Mouse (Mus musculus) forebrain, embryonic 10.5 days (tissue): ENCODE results near the gene Grik5. TPM values are rescaled to one million over a fixed set of nuclear protein-coding genes. Genes with fewer than 3 reads are reported as not detected.

Experiments
- DNase-seq: peaks from one replicate; pipeline ENCODE4 v3.0.0-alpha.2; 2017; ENCODE audit warnings: low spot score; ENCODE audit errors: extremely low spot score
- H3K27ac ChIP-seq: fragments of 300-500 bp; sonication (generic); 2 replicates; pipeline ENCODE4 v1.5.1; 2016; ENCODE audit warnings: mild to moderate bottlenecking
- H3K27me3 ChIP-seq: fragments of 300-500 bp; sonication (generic); 2 replicates; pipeline ENCODE4 v1.6.1; 2016; ENCODE audit warnings: mild to moderate bottlenecking; ENCODE audit not compliant: poor library complexity, severe bottlenecking
- H3K36me3 ChIP-seq: fragments of 300-500 bp; sonication (generic); replicated peaks from 2 replicates; pipeline ENCODE4 v1.6.1; 2016; ENCODE audit warnings: mild to moderate bottlenecking, moderate library complexity
- H3K4me1 ChIP-seq: fragments of 300-500 bp; sonication (generic); 2 replicates; pipeline ENCODE4 v1.6.1; 2016
- H3K4me3 ChIP-seq: fragments of 300-500 bp; sonication (generic); 2 replicates; pipeline ENCODE4 v1.5.1; 2016; ENCODE audit warnings: mild to moderate bottlenecking, moderate library complexity
- H3K9me3 ChIP-seq: fragments of 300-500 bp; sonication (generic); 2 replicates; pipeline ENCODE4 v1.6.1; 2016; ENCODE audit warnings: mild to moderate bottlenecking, moderate library complexity
- WGBS: fragments of 180-500 bp; shearing (Covaris S2); methylation state at CpG from one replicate; pipeline ENCODE4 v1.1.7; 2016; 5-methylcytosine and 5-hydroxymethylcytosine counted together
- polyA plus RNA-seq: library from polyadenylated mRNA; unstranded; fragments of >200 nt; fragmentation: Nextera tagmentation; extraction: Ambion mirVana; gene quantifications from 2 replicates; pipeline ENCODE4 v1.2.1, GENCODE M21; 2016

Gene Grik5
- polyA plus RNA-seq, 1 experiment from 2014 or later, result 6.8 TPM

DNA sequence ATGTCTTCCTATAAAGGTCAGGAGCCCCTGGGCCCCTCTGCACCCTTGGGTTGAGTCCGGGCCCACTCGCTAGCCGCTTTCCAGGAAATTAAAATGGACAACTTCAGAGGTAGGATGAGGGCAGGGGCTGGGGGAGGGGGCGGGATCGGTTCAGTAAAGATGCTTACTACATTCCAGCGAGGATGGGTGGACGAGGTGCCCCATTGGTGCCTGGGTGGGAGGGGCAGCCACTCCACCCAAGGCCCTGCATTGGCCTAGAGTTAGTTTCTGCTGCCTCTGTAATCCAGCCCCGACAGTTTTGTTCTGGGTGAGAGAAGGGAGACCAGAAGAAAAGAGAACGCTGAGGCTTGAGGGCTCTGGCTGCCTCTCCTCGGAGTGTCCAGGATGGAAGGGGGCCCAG lies 17.7 kb upstream of the Grik5 start:
- no peak for DNase-seq
- 24% methylated on average over 10 of the region's 10 CpGs for WGBS
- Histone ChIP-seq H3K4me1 (peaks cover 44% of the 10 kb centered on the region), H3K9me3 (no peaks in the 10 kb centered on the region), H3K27me3 (peaks cover 12% of the 10 kb centered on the region), H3K4me3 (no peak overlapping the region), H3K27ac (peak overlapping the region; percentile 62), H3K36me3 (peaks cover 22% of the 10 kb centered on the region)

DNA sequence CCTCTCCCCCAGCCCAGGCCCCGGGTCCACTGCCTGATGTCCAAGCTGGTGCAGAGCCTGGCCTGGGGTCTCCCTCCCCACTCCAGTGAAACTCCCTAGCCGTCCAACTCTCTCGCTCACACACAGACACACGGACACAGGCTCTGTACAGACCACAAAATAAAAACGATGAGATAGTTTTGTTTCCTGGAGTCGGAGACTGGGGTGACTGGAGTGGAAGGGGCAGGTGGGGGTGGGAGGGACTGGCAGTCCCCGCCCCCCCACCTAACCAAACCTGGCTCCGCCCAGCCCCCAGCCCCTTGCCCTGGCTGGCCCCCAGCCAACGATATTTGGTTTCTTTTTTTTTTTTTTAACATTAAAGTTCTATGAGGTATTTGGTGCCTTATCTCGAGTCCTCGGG lies 16.8 kb upstream of the Grik5 start:
- H3K27ac ChIP-seq, result peak overlapping the region; percentile 78
- H3K4me1 ChIP-seq, result peaks cover 44% of the 10 kb centered on the region
- WGBS, result 30% methylated on average over 11 of the region's 11 CpGs
- no peaks in the 10 kb centered on the region for H3K9me3 ChIP-seq
- peak overlapping the region; percentile 19 for H3K4me3 ChIP-seq
- H3K36me3 ChIP-seq, result peaks cover 31% of the 10 kb centered on the region
- H3K27me3 ChIP-seq, result peaks cover 12% of the 10 kb centered on the region
- no peak for DNase-seq

DNA sequence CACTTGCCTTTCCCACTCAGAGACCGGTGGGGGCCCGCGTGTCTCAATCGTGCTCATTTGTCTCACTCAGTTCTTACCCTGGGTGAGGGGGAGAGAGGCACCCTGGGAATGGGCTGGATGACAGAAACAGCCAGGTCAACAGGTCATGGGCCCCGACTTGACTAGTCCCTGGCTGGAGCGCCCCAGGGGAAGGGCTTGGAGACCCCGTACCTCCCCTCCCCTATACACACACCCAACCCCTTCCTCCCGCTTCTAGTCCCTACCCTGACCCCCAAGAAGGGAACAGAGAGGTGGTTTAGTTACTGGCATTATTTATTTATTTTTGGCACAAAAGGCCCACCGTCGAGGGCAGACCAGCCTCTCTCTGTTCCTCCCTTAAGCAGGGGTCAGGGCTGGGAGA lies 16.4 kb upstream of the Grik5 start:
- Histone ChIP-seq H3K9me3 (no peaks in the 10 kb centered on the region), H3K27ac (peak overlapping the region; percentile 78), H3K4me1 (peaks cover 41% of the 10 kb centered on the region), H3K27me3 (peaks cover 12% of the 10 kb centered on the region), H3K4me3 (peak overlapping the region; percentile 19), H3K36me3 (peaks cover 36% of the 10 kb centered on the region)
- 7% methylated on average over 10 of the region's 10 CpGs for WGBS
- peak; percentile 59 for DNase-seq

DNA sequence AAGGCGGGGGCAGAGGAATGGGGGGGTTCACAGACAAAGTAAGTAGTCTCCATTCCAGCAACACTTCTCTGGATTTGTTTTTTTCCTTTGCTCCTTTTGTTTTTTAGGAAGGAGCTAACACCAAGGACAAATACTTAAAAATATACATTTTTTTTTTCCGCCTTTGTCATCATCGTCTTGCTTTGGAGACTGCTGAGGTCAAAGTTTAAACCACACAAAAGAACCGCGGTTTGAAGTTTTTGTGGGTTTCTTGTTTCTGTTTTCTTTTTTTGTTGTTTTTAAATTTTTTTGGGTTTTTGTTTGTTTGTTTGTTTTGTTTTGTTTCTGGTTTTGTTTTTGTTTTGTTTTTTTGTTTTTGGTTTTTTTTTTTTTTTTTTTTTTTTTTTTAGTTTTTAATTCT lies 15.8 kb upstream of the Grik5 start:
- H3K9me3 ChIP-seq, result no peaks in the 10 kb centered on the region
- no peak overlapping the region for H3K4me3 ChIP-seq
- H3K27ac ChIP-seq, result peak overlapping the region; percentile 66; the same call in 1 of the 2 replicates
- peaks cover 35% of the 10 kb centered on the region for H3K4me1 ChIP-seq
- H3K27me3 ChIP-seq, result peaks cover 6% of the 10 kb centered on the region
- H3K36me3 ChIP-seq, result peaks cover 41% of the 10 kb centered on the region
- 51% methylated on average over 5 of the region's 5 CpGs for WGBS
- no peak for DNase-seq

DNA sequence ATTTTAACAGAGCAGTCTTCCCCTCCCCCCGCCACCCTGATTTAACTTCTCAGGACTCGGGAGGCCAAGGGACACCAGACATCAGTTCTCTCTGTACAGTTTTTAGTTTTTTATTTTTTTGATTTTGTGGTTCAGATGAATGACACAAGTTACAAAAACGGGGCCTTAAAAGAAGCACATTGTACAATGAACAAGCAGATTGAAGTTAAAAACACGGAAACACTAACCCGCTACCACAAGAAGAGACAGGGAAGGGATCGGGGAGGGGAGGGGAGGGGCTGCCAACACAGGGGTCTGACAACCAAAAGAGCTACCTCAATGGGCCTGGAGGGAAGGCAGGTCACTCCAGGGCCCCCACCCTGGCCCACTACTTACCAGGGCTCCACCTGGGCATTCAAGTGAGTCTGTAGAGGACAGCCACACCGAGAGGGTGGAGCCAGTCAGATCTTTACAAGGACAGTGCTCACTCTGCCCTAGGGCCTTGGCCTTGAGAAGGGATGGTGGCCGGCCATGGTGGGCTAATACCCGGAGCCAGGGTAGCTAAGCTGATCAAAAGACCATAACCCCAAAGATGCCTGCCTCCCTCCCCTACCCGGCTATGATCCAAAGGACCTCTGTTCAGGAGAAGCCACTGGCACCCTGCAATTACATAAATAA lies 15.2 kb upstream of the Grik5 start:
- DNase-seq, result no peak
- Histone ChIP-seq H3K27ac (peak overlapping the region; percentile 66; the same call in 1 of the 2 replicates), H3K4me3 (no peak overlapping the region), H3K36me3 (peaks cover 47% of the 10 kb centered on the region), H3K4me1 (peaks cover 29% of the 10 kb centered on the region), H3K27me3 (peaks cover under 1% of the 10 kb centered on the region), H3K9me3 (no peaks in the 10 kb centered on the region)
- WGBS, result 60% methylated on average over 10 of the region's 10 CpGs

DNA sequence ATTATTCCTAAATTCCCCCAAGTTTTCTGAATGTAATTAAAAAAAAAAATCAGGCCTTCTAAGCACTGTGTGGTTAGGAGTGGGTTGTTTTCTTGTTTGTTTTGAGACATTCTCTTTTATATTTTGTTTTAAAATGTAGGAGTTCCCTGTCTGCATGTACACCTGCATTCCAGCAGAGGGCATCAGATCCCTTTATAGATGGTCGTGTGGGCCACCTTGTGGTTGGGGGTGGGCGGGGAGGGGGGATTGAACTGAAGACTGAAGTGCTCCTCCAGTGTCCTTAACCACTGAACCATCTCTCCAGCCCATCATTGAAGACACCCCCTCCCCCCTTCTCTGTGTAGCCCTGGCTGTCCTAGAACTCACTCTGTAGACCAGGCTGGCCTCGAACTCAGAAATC lies 14.5 kb upstream of the Grik5 start:
- no peak for DNase-seq
- Histone ChIP-seq H3K4me3 (no peak overlapping the region), H3K36me3 (peaks cover 54% of the 10 kb centered on the region), H3K4me1 (peaks cover 29% of the 10 kb centered on the region), H3K9me3 (no peaks in the 10 kb centered on the region), H3K27ac (no peak overlapping the region), H3K27me3 (no peaks in the 10 kb centered on the region)
- 47% methylated on average over 3 of the region's 3 CpGs for WGBS

DNA sequence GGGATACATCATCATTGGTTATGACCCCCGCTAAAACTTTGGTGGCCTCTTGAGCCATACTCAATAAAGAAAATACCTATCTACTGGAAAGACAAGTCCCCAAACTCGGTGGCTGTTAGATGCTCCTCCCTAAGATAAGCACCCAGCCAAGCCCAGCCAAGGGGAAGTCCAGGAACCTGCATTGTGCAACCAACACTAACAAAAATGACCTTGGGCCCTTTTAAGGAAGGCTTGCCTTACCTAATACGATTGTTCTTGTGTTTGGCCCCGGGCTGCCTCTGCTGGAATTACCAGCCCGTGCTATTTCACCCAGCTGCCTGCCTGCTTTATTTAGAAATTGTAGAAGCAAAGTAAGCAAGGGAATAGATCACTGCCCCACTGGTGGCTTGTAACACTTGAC lies 12.5 kb upstream of the Grik5 start:
- H3K4me1 ChIP-seq, result peaks cover 24% of the 10 kb centered on the region
- H3K36me3 ChIP-seq, result peaks cover 75% of the 10 kb centered on the region
- H3K4me3 ChIP-seq, result no peak overlapping the region
- 93% methylated on average over 5 of the region's 5 CpGs for WGBS
- no peaks in the 10 kb centered on the region for H3K27me3 ChIP-seq
- DNase-seq, result no peak
- H3K9me3 ChIP-seq, result no peaks in the 10 kb centered on the region
- H3K27ac ChIP-seq, result no peak overlapping the region

DNA sequence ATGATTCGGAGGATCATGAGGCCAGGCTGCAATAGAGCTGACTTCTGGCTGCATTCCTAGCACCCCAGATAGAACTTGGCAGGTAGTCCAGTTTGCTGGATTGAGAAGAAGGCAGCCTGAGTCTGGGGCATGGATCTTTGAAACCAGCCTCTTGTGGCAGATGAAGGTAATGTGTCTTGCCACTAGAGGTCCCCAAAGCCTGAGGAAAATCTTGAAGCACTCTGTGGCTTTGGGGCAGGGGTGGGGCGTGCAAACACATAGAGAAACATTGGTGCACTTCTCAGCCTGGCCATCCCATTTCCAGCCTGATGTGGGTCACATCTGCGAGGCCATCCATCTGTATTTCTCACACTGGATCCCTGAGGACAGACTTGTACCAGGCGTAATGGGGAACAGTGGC lies 10.4 kb upstream of the Grik5 start:
- Histone ChIP-seq H3K4me3 (no peak overlapping the region), H3K4me1 (peaks cover 25% of the 10 kb centered on the region), H3K9me3 (no peaks in the 10 kb centered on the region), H3K27ac (no peak overlapping the region), H3K36me3 (peaks cover 83% of the 10 kb centered on the region), H3K27me3 (no peaks in the 10 kb centered on the region)
- 88% methylated on average over 4 of the region's 4 CpGs for WGBS
- no peak for DNase-seq

DNA sequence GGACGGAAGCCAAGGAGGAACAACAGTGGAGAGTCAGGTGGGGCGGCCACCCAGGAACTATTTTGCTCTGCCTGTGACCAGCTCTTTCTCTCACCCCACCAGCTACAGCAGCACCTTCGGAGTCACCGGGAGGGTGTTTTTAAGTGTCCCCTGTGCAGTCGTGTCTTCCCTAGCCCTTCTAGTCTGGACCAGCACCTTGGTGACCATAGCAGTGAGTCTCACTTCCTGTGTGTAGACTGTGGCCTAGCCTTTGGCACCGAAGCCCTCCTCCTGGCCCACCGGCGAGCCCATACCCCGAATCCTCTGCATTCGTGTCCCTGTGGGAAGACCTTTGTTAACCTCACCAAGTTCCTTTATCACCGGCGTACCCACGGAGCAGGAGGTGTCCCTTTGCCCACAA lies 8.3 kb upstream of the Grik5 start:
- Histone ChIP-seq H3K36me3 (peaks cover 66% of the 10 kb centered on the region), H3K4me1 (peaks cover 31% of the 10 kb centered on the region), H3K9me3 (no peaks in the 10 kb centered on the region), H3K27me3 (no peaks in the 10 kb centered on the region), H3K27ac (no peak overlapping the region), H3K4me3 (no peak overlapping the region)
- WGBS, result 95% methylated on average over 13 of the region's 13 CpGs
- no peak for DNase-seq

DNA sequence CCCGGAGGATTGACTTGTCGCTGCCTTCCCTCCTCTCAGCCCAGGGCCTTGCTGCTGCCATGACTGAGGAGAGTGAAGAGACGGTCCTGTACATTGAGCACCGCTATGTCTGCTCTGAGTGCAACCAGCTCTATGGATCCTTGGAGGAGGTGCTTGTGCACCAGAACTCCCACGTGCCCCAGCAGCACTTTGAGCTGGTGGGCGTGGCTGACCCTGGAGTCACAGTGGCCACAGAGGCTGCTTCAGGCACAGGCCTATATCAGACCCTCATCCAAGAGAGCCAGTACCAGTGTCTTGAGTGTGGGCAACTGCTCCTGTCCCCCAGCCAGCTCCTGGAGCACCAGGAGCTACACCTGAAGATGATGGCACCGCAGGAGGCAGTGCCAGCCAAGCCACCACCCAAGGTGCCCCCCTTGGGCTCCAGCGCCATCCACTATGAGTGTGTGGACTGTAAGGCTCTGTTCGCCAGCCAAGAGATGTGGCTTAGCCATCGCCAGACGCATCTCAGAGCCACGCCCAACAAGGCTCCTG lies 7.4 kb upstream of the Grik5 start:
- no peak overlapping the region for H3K27ac ChIP-seq
- no peaks in the 10 kb centered on the region for H3K27me3 ChIP-seq
- 87% methylated on average over 12 of the region's 12 CpGs for WGBS
- no peak overlapping the region for H3K4me3 ChIP-seq
- peaks cover 58% of the 10 kb centered on the region for H3K36me3 ChIP-seq
- peaks cover 40% of the 10 kb centered on the region for H3K4me1 ChIP-seq
- no peaks in the 10 kb centered on the region for H3K9me3 ChIP-seq
- no peak for DNase-seq

DNA sequence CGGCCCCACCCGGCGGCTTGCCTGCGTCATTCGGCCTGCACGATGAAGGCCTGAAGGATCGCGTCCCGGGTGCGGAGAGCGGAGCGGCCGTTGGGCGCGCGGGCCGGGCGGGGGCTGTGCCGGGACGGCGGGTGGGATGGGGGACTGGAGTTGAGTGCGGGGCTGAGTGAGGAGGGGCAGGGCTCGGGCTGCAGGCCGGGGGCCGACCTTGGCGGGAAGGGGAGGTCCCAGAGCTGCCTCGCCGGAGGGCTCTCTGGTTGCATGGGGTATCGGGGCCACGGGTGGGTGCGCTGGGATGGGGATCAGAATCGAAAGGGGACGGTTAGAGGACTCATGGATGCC lies 5.2 kb upstream of the Grik5 start:
- under 1% methylated on average over 33 of the region's 33 CpGs for WGBS
- peak overlapping the region; percentile 96 for H3K4me3 ChIP-seq
- H3K4me1 ChIP-seq, result peaks cover 62% of the 10 kb centered on the region

DNA sequence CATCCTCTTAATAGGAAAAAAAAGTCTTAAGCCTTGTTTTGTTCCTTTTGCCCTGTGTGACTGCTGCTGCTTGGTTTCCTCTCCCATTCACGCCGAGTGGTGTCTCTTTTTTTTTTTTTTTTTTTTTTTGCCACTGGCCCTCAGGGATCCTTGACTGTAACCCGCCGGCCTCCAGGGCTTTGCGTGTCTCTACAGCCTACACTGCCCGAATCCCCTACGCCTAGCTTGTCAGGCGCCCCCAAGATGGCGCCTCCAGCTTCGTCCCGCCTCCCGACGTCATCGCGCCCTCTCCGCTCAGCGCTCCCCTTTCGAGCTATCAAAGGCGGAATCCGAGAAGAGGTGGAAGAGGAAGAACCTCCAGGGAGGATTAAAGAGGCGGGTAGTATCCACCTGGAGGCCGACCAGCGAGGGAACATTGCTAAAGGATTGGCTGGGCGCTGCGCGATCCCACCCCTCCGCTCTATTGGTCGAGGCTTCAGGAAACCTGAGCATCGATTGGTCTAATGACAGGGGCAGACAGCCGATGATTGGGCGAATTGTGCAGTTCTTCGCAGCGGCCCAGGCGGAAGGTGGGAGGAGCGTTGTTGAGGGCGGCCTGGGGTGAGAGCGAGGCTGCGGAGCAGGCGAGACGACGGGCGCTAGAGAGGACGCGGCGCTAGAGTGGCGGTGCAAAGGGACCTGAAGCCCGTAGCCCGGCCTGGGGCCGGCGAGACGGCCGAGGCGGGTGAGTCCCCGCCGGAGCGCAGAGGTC lies 4.7 kb upstream of the Grik5 start:
- Histone ChIP-seq H3K27me3 (no peaks in the 10 kb centered on the region), H3K9me3 (no peaks in the 10 kb centered on the region), H3K4me1 (peaks cover 67% of the 10 kb centered on the region), H3K27ac (peak overlapping the region; percentile 98), H3K36me3 (peaks cover 30% of the 10 kb centered on the region), H3K4me3 (peak overlapping the region; percentile 96)
- WGBS, result under 1% methylated on average over 56 of the region's 56 CpGs
- DNase-seq, result peak; percentile 98

More for the DNA sequence above, 5.2 kb upstream of the Grik5 start:
- no peak for DNase-seq
- Histone ChIP-seq H3K36me3 (peaks cover 36% of the 10 kb centered on the region), H3K9me3 (no peaks in the 10 kb centered on the region), H3K27ac (peak overlapping the region; percentile 98), H3K27me3 (no peaks in the 10 kb centered on the region)

DNA sequence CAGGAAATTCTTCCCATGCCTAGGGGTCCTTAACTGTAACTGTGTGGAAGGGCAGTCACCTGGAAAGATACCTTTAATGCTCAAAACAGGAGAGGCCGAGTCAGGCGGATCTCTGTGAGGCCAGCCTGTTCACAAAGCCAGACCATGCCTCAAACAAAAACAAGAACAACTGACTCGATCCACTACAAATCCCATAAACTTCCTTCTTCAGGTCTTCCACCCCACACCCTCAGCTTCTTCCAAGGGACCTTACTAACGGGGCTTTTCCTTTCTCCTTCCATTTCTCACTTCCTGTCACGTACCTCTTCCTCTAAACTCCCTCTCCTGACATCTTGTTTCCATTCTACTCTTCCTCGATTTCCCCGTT lies 4.1 kb upstream of the Grik5 start:
- Histone ChIP-seq H3K4me3 (peak overlapping the region; percentile 96), H3K27ac (peak overlapping the region; percentile 98), H3K9me3 (no peaks in the 10 kb centered on the region), H3K4me1 (peaks cover 73% of the 10 kb centered on the region), H3K36me3 (peaks cover 25% of the 10 kb centered on the region), H3K27me3 (no peaks in the 10 kb centered on the region)
- DNase-seq, result no peak
- 24% methylated on average over 7 of the region's 7 CpGs for WGBS
